Mouse (Mus musculus): ENCODE data around the gene Traf3ip3. TPM values are rescaled to one million over a fixed set of nuclear protein-coding genes. Genes with fewer than 3 reads are reported as not detected.

Gene Traf3ip3
- 5.2 and 7.2 TPM in 2 replicates for total RNA-seq (2012; rRNA removed)
- 1 to 10 TPM in 1 of 2 experiments, not detected in 1; 9.7 TPM for polyA plus RNA-seq (2012; ENCODE audit: insufficient read depth in 1 of 2, insufficient read length in 2 of 2, low read depth in 1 of 2, low replicate concordance in 2 of 2, missing spikeins in 1 of 2)

- H3K4me3 ChIP-seq (ENCODE audit: control insufficient read depth in 1 of 2, insufficient read depth in 1 of 2, low read depth in 2 of 2, low read length in 2 of 2) = peak within 1 kb of the TSS; percentile 24 to 50
- no peaks in the 10 kb centered on the region for H3K79me2 ChIP-seq (ENCODE audit: control insufficient read depth, insufficient read depth, low read length, poor library complexity)
- H3K27ac ChIP-seq (ENCODE audit: control insufficient read depth, low read depth, low read length) = peak within 1 kb of the TSS; percentile 89
- peaks cover 0 to 21% of the 10 kb centered on the region in 2 experiments; a peak in 2 of 4 replicates for H3K36me3 ChIP-seq (ENCODE audit: control insufficient read depth in 1 of 2, insufficient read depth in 2 of 2, low read length in 2 of 2)
- peak within 1 kb of the TSS; percentile 62 for H3K9ac ChIP-seq (ENCODE audit: control insufficient read depth, low read depth, low read length, poor library complexity, severe bottlenecking)
- peak; percentile 92 for DNase-seq (ENCODE audit: low read depth, low spot score)
- H3K9me3 ChIP-seq (replicated peaks; ENCODE audit: insufficient read depth, low read length) = no peaks in the 10 kb centered on the region
- H3K27me3 ChIP-seq (ENCODE audit: control insufficient read depth in 1 of 2, insufficient read depth in 2 of 2, low read length in 2 of 2) = no peaks in the 10 kb centered on the region; a peak in 1 of 4 replicates
- peaks cover 0 to 30% of the 10 kb centered on the region in 2 experiments; a peak in 3 of 4 replicates for H3K4me1 ChIP-seq (ENCODE audit: control insufficient read depth in 1 of 2, insufficient read depth in 2 of 2, low read length in 2 of 2)
- TF ChIP-seq HCFC1 (IDR thresholded peaks at IDR 0.05; ENCODE audit: low read depth, low read length) (peak; percentile 32; the same call in 1 of the 2 replicates), ELF1 (IDR thresholded peaks at IDR 0.05; ENCODE audit: low read depth, low read length) (peak; percentile 55; the same call in 1 of the 2 replicates), TBP (IDR thresholded peaks at IDR 0.05; ENCODE audit: low read depth, low read length) (peak; percentile 60), ZNF384 (IDR thresholded peaks at IDR 0.05; ENCODE audit: low read depth, low read length) (no peak), USF2 (IDR thresholded peaks at IDR 0.05; ENCODE audit: borderline replicate concordance in 1 of 2, insufficient read depth in 1 of 2, low read depth in 1 of 2, low read length in 2 of 2) (no peak), NELFE (IDR thresholded peaks at IDR 0.05; ENCODE audit: low read depth, low read length) (peak; percentile 48), SIN3A (IDR thresholded peaks at IDR 0.05; ENCODE audit: low read length) (peak; percentile 26; the same call in 1 of the 2 replicates), MAZ (IDR thresholded peaks at IDR 0.05; ENCODE audit: low read depth, low read length) (no peak), POLR2A (IDR thresholded peaks at IDR 0.05; ENCODE audit: control insufficient read depth in 1 of 2, insufficient read depth in 1 of 2, low read depth in 1 of 2, low read length in 2 of 2, poor library complexity in 1 of 2) (peak; percentile 39 to 66; a peak in 2 of 4 replicates), USF1 (IDR thresholded peaks at IDR 0.05; ENCODE audit: low read depth, low read length) (no peak)
These were observed at the start of gene Traf3ip3 for GRCm38 (mm10) chr1:193201383-193201778. Gene Traf3ip3, minus strand, starts transcription at chr1:193201703.

DNA sequence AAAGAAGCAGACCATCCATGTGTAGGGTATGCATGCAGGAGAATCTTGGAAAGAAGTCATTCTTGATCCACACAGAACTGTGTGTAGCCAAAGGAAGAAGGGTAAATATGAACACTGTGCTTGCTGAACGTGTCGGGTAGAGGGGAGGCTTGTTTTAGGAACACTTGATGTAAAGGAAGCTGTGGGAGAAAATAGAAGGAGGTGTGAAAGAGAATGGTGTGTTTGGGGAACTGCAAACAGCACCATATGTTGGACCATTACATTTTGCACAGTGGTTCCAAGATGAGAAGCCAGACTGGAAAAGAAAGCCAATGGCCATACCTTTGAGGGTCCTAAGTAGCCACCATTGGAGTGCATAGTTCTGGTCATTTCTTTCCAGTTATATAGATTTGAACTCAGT, 48.5 kb upstream of the Traf3ip3 start:
- H3K27me3 ChIP-seq (ENCODE audit: control insufficient read depth in 1 of 2, insufficient read depth in 2 of 2, low read length in 2 of 2) = no peaks in the 10 kb centered on the region
- H3K9me3 ChIP-seq (replicated peaks; ENCODE audit: insufficient read depth, low read length) = no peaks in the 10 kb centered on the region
- H3K9ac ChIP-seq (ENCODE audit: control insufficient read depth, low read depth, low read length, poor library complexity, severe bottlenecking) = no peak overlapping the region
- DNase-seq (ENCODE audit: low read depth, low spot score) = no peak
- no peaks in the 10 kb centered on the region for H3K79me2 ChIP-seq (ENCODE audit: control insufficient read depth, insufficient read depth, low read length, poor library complexity)
- no peaks in the 10 kb centered on the region for H3K36me3 ChIP-seq (ENCODE audit: control insufficient read depth in 1 of 2, insufficient read depth in 2 of 2, low read length in 2 of 2)
- no peak overlapping the region for H3K27ac ChIP-seq (ENCODE audit: control insufficient read depth, low read depth, low read length)
- TF ChIP-seq MAFK (IDR thresholded peaks at IDR 0.05; ENCODE audit: borderline replicate concordance, low read depth, low read length) (no peak), SIN3A (IDR thresholded peaks at IDR 0.05; ENCODE audit: low read length) (no peak), BHLHE40 (IDR thresholded peaks at IDR 0.05; ENCODE audit: borderline replicate concordance, low read depth, low read length) (no peak), JUND (IDR thresholded peaks at IDR 0.05; ENCODE audit: low read depth, low read length) (no peak), TBP (IDR thresholded peaks at IDR 0.05; ENCODE audit: low read depth, low read length) (no peak), ELF1 (IDR thresholded peaks at IDR 0.05; ENCODE audit: low read depth, low read length) (no peak), GATA1 (IDR thresholded peaks at IDR 0.05; ENCODE audit: low read depth, low read length) (no peak), RAD21 (IDR thresholded peaks at IDR 0.05; ENCODE audit: low read depth, low read length) (no peak), GABPA (IDR thresholded peaks at IDR 0.05; ENCODE audit: low read depth, low read length) (no peak), MYC (IDR thresholded peaks at IDR 0.05; ENCODE audit: low read depth, low read length) (no peak), ZKSCAN1 (IDR thresholded peaks at IDR 0.05; ENCODE audit: low read depth, low read length) (no peak), EP300 (IDR thresholded peaks at IDR 0.05; ENCODE audit: low read depth in 1 of 2, low read length in 2 of 2) (no peak), ZC3H11A (IDR thresholded peaks at IDR 0.05; ENCODE audit: low read depth, low read length) (no peak), MYB (IDR thresholded peaks at IDR 0.05; ENCODE audit: low read depth, low read length) (no peak), MAX (IDR thresholded peaks at IDR 0.05; ENCODE audit: low read length) (no peak), ZMIZ1 (IDR thresholded peaks at IDR 0.05; ENCODE audit: low read depth, low read length) (no peak), HCFC1 (IDR thresholded peaks at IDR 0.05; ENCODE audit: low read depth, low read length) (no peak)
- no peaks in the 10 kb centered on the region for H3K4me1 ChIP-seq (ENCODE audit: control insufficient read depth in 1 of 2, insufficient read depth in 2 of 2, low read length in 2 of 2)
- H3K4me3 ChIP-seq (ENCODE audit: control insufficient read depth in 1 of 2, insufficient read depth in 1 of 2, low read depth in 2 of 2, low read length in 2 of 2) = no peak overlapping the region

Measured in MEL (cell line).